9 mouse cellular contexts compared by ENCODE assay signal in genomic region chr14:99060616-99061015, GRCm38 (mm10). TPM values are rescaled to one million over a fixed set of nuclear protein-coding genes. Genes with fewer than 3 reads are reported as not detected.
A peak's percentile ranks its signal among the peaks of the same experiment; 100 is the strongest.
DNase-seq lines count a peak whose midpoint lies in the region; TF ChIP-seq lines count a peak whose summit lies in the region.
"Had no signal": no experiment of that assay in that cellular context is flagged by ENCODE, and none has a peak within 500 bp of the region (broad histone marks: within the 10 kb centered on the region; RNA-seq: fewer than 3 reads in every experiment).

No protein-coding gene starts in this region.

- peak; percentile 42 for DNase-seq in layer of hippocampus, adult 11-12 months (ENCODE audit: low spot score)
- no peak for DNase-seq in layer of hippocampus, adult 9-10 months (ENCODE audit: low spot score)
- peak; percentile 76 for DNase-seq in brain, adult 2 months (ENCODE audit: low read depth, low spot score)
- peak; percentile 68 for DNase-seq in brain, embryonic 14.5 days (ENCODE audit: low read depth)
- DNase-seq in layer of hippocampus, postnatal 14 days (ENCODE audit: low spot score in 2 of 2): peak; percentile 30 to 43
- no peak for DNase-seq in heart, postnatal 10 days
- no peak for DNase-seq in testis, postnatal 14 days (ENCODE audit: low spot score)
- DNase-seq: adrenal gland, adult 2 months; heart, adult 18-20 months had no signal

- intact Hi-C loops in heart, postnatal 10 days (cut with DNase I): no loop called here

- no peak for TF ChIP-seq CTCF in brain, embryonic 14.5 days (IDR thresholded peaks at IDR 0.05; ENCODE audit: borderline replicate concordance, extremely low read depth, insufficient read depth, insufficient read length)

- TF ChIP-seq POLR2A in brain, embryonic 14.5 days (IDR thresholded peaks at IDR 0.05; ENCODE audit: borderline replicate concordance, extremely low read depth, insufficient read depth, insufficient read length, poor library complexity, severe bottlenecking): no peak

RNA-seq across cellular contexts. Expression of gene Bora, which starts 14.6 kb away (rescaled TPM):
- 9.8 and 13.6 TPM in 2 replicates for polyA plus RNA-seq in brain, embryonic 14.5 days (2012; rRNA removed)
- total RNA-seq in layer of hippocampus, postnatal 14 days (2021): 1 to 10 TPM; 2.8 to 3.3 TPM
- 1 to 10 TPM; 5.3 to 7.1 TPM for total RNA-seq in heart, postnatal 10 days (2021)

RNA-seq across cellular contexts. Expression of gene Mzt1, which starts 14.7 kb away (rescaled TPM):
- polyA plus RNA-seq in brain, embryonic 14.5 days (2012; rRNA removed): 72.8 and 77.9 TPM in 2 replicates
- 10 to 100 TPM; 52.1 to 55.2 TPM for total RNA-seq in layer of hippocampus, postnatal 14 days (2021)
- 10 to 100 TPM; 35.6 to 44.1 TPM for total RNA-seq in heart, postnatal 10 days (2021)

RNA-seq across cellular contexts. Expression of gene Pibf1, which starts 38.6 kb away (rescaled TPM):
- 8.5 and 10.1 TPM in 2 replicates for polyA plus RNA-seq in brain, embryonic 14.5 days (2012; rRNA removed)
- total RNA-seq in layer of hippocampus, postnatal 14 days (2021): 10 to 100 TPM; 12.3 to 14.3 TPM
- 1 to 10 TPM; 7.7 to 9.2 TPM for total RNA-seq in heart, postnatal 10 days (2021)

RNA-seq across cellular contexts. Expression of gene Dis3, which starts 39.0 kb away (rescaled TPM):
- polyA plus RNA-seq in brain, embryonic 14.5 days (2012; rRNA removed): 22.0 and 23.3 TPM in 2 replicates
- total RNA-seq in layer of hippocampus, postnatal 14 days (2021): 10 to 100 TPM; 20.8 to 21.7 TPM
- total RNA-seq in heart, postnatal 10 days (2021): 10 to 100 TPM; 14.6 to 16.9 TPM

Comparison
In these comparisons a context has a peak if more than half of its experiments do, and no peak if none do; other contexts are left out.
1. DNase-seq: peak in layer of hippocampus, adult 11-12 months (single experiment), brain, adult 2 months (single experiment), brain, embryonic 14.5 days (single experiment) and layer of hippocampus, postnatal 14 days (2 of 2); none in layer of hippocampus, adult 9-10 months (single experiment), heart, postnatal 10 days (0 of 2) and testis, postnatal 14 days (single experiment).